Mouse (Mus musculus): ENCODE measurements around the gene Wnt7a. TPM values are rescaled to one million over a fixed set of nuclear protein-coding genes. Genes with fewer than 3 reads are reported as not detected.

Gene Wnt7a
- polyA plus RNA-seq, 1 experiment = not detected

- Histone ChIP-seq H3K4me3 (ENCODE audit: insufficient read depth, low read depth, low read length) (no peak overlapping the region), H3K27ac (ENCODE audit: insufficient read depth, low read depth, low read length) (no peak overlapping the region), H3K4me1 (ENCODE audit: control insufficient read depth, insufficient read depth, low read length) (0 out of 2 replicates have a peak, but pooled peaks cover 3% of the 10 kb centered on the region)
- TF ChIP-seq CTCF (IDR thresholded peaks at IDR 0.05; ENCODE audit: insufficient read depth, low read depth, low read length) (no peak), POLR2A (IDR thresholded peaks at IDR 0.05; ENCODE audit: insufficient read depth, low read depth, low read length) (no peak)
- 59% methylated on average over 12 of the region's 12 CpGs for WGBS
These were observed 10.6 kb downstream of the Wnt7a start for GRCm38 (mm10) chr6:91400514-91400913.

- TF ChIP-seq CTCF (IDR thresholded peaks at IDR 0.05; ENCODE audit: insufficient read depth, low read depth, low read length) (no peak), POLR2A (IDR thresholded peaks at IDR 0.05; ENCODE audit: insufficient read depth, low read depth, low read length) (no peak)
- 89% methylated on average over 5 of the region's 5 CpGs for WGBS
- Histone ChIP-seq H3K4me1 (ENCODE audit: control insufficient read depth, insufficient read depth, low read length) (no peaks in the 10 kb centered on the region), H3K4me3 (ENCODE audit: insufficient read depth, low read depth, low read length) (no peak overlapping the region), H3K27ac (ENCODE audit: insufficient read depth, low read depth, low read length) (no peak overlapping the region)
These were observed 18.5 kb downstream of the Wnt7a start for GRCm38 (mm10) chr6:91392475-91393174.

- no peak overlapping the region for H3K27ac ChIP-seq (ENCODE audit: insufficient read depth, low read depth, low read length)
- no peak overlapping the region for H3K4me3 ChIP-seq (ENCODE audit: insufficient read depth, low read depth, low read length)
- WGBS = 83% methylated on average over 4 of the region's 4 CpGs
- TF ChIP-seq CTCF (IDR thresholded peaks at IDR 0.05; ENCODE audit: insufficient read depth, low read depth, low read length) (no peak), POLR2A (IDR thresholded peaks at IDR 0.05; ENCODE audit: insufficient read depth, low read depth, low read length) (no peak)
- no peaks in the 10 kb centered on the region for H3K4me1 ChIP-seq (ENCODE audit: control insufficient read depth, insufficient read depth, low read length)
These were observed 22.0 kb downstream of the Wnt7a start for GRCm38 (mm10) chr6:91389141-91389540.

- 80% methylated on average over 2 of the region's 2 CpGs for WGBS
- no peak overlapping the region for H3K27ac ChIP-seq (ENCODE audit: insufficient read depth, low read depth, low read length)
These were observed 26.7 kb downstream of the Wnt7a start for GRCm38 (mm10) chr6:91384415-91384814.

GRCm38 (mm10) chr6:91383871-91384270 lies 27.3 kb downstream of the Wnt7a start:
- H3K4me1 ChIP-seq (ENCODE audit: control insufficient read depth, insufficient read depth, low read length) = peaks cover 4% of the 10 kb centered on the region
- no peak for TF ChIP-seq POLR2A (IDR thresholded peaks at IDR 0.05; ENCODE audit: insufficient read depth, low read depth, low read length)
- no peak for TF ChIP-seq CTCF (IDR thresholded peaks at IDR 0.05; ENCODE audit: insufficient read depth, low read depth, low read length)
- no peak overlapping the region for H3K4me3 ChIP-seq (ENCODE audit: insufficient read depth, low read depth, low read length)
- 53% methylated on average over 2 of the region's 2 CpGs for WGBS
- H3K27ac ChIP-seq (ENCODE audit: insufficient read depth, low read depth, low read length) = no peak overlapping the region

More at GRCm38 (mm10) chr6:91384415-91384814, 26.7 kb downstream of the Wnt7a start:
- Histone ChIP-seq H3K4me3 (ENCODE audit: insufficient read depth, low read depth, low read length) (no peak overlapping the region), H3K4me1 (ENCODE audit: control insufficient read depth, insufficient read depth, low read length) (peaks cover 4% of the 10 kb centered on the region; the same call in 1 of the 2 replicates)
- TF ChIP-seq CTCF (IDR thresholded peaks at IDR 0.05; ENCODE audit: insufficient read depth, low read depth, low read length) (no peak), POLR2A (IDR thresholded peaks at IDR 0.05; ENCODE audit: insufficient read depth, low read depth, low read length) (no peak)

- H3K4me3 ChIP-seq (ENCODE audit: insufficient read depth, low read depth, low read length) = no peak overlapping the region
- 68% methylated on average over 1 of the region's 1 CpGs for WGBS
- peaks cover 4% of the 10 kb centered on the region for H3K4me1 ChIP-seq (ENCODE audit: control insufficient read depth, insufficient read depth, low read length)
- no peak overlapping the region for H3K27ac ChIP-seq (ENCODE audit: insufficient read depth, low read depth, low read length)
- no peak for TF ChIP-seq POLR2A (IDR thresholded peaks at IDR 0.05; ENCODE audit: insufficient read depth, low read depth, low read length)
- TF ChIP-seq CTCF (IDR thresholded peaks at IDR 0.05; ENCODE audit: insufficient read depth, low read depth, low read length) = no peak
These were observed 27.9 kb downstream of the Wnt7a start for GRCm38 (mm10) chr6:91383303-91383702.

- no peak overlapping the region for H3K27ac ChIP-seq (ENCODE audit: insufficient read depth, low read depth, low read length)
- H3K4me1 ChIP-seq (ENCODE audit: control insufficient read depth, insufficient read depth, low read length) = peaks cover 4% of the 10 kb centered on the region
- 63% methylated on average over 4 of the region's 4 CpGs for WGBS
- no peak for TF ChIP-seq POLR2A (IDR thresholded peaks at IDR 0.05; ENCODE audit: insufficient read depth, low read depth, low read length)
- TF ChIP-seq CTCF (IDR thresholded peaks at IDR 0.05; ENCODE audit: insufficient read depth, low read depth, low read length) = no peak
- no peak overlapping the region for H3K4me3 ChIP-seq (ENCODE audit: insufficient read depth, low read depth, low read length)
These were observed 31.3 kb downstream of the Wnt7a start for GRCm38 (mm10) chr6:91379871-91380270.

- 45% methylated on average over 3 of the region's 3 CpGs for WGBS
These were observed 31.9 kb downstream of the Wnt7a start for GRCm38 (mm10) chr6:91379266-91379665.

GRCm38 (mm10) chr6:91372977-91373376 lies 38.2 kb downstream of the Wnt7a start:
- Histone ChIP-seq H3K4me1 (ENCODE audit: control insufficient read depth, insufficient read depth, low read length) (peaks cover 25% of the 10 kb centered on the region), H3K27ac (ENCODE audit: insufficient read depth, low read depth, low read length) (no peak overlapping the region), H3K4me3 (ENCODE audit: insufficient read depth, low read depth, low read length) (no peak overlapping the region)
- no peak for TF ChIP-seq POLR2A (IDR thresholded peaks at IDR 0.05; ENCODE audit: insufficient read depth, low read depth, low read length)
- no peak for TF ChIP-seq CTCF (IDR thresholded peaks at IDR 0.05; ENCODE audit: insufficient read depth, low read depth, low read length)

More at GRCm38 (mm10) chr6:91379266-91379665, 31.9 kb downstream of the Wnt7a start:
- H3K4me1 ChIP-seq (ENCODE audit: control insufficient read depth, insufficient read depth, low read length) = peaks cover 4% of the 10 kb centered on the region
- H3K27ac ChIP-seq (ENCODE audit: insufficient read depth, low read depth, low read length) = no peak overlapping the region
- TF ChIP-seq POLR2A (IDR thresholded peaks at IDR 0.05; ENCODE audit: insufficient read depth, low read depth, low read length) (no peak), CTCF (IDR thresholded peaks at IDR 0.05; ENCODE audit: insufficient read depth, low read depth, low read length) (no peak)
- H3K4me3 ChIP-seq (ENCODE audit: insufficient read depth, low read depth, low read length) = no peak overlapping the region
